Mouse (Mus musculus): Measurements from ENCODE around the gene Med27. TPM values are rescaled to one million over a fixed set of nuclear protein-coding genes. Genes with fewer than 3 reads are reported as not detected.

Gene Med27
- polyA plus RNA-seq, 1 experiment from 2014 or later: 68.4 TPM

- no peaks in the 10 kb centered on the region for H3K36me3 ChIP-seq (ENCODE audit: control insufficient read depth, insufficient read depth, low read length)
- no peak overlapping the region for H3K4me3 ChIP-seq (ENCODE audit: low read depth, low read length)
- ATAC-seq (ENCODE audit: low FRiP score): no peak
- no peaks in the 10 kb centered on the region for H3K9me3 ChIP-seq (ENCODE audit: control insufficient read depth, low read length)
- no peak overlapping the region for H3K27ac ChIP-seq (ENCODE audit: low read depth, low read length)
- no peak for DNase-seq (ENCODE audit: low spot score, missing footprints)
- H3K4me1 ChIP-seq (ENCODE audit: control insufficient read depth, insufficient read depth, low read length): peaks cover 21% of the 10 kb centered on the region
- no peak overlapping the region for H3K4me2 ChIP-seq
- 91% methylated on average over 2 of the region's 2 CpGs for WGBS
- H3K27me3 ChIP-seq (ENCODE audit: control insufficient read depth, insufficient read depth, low read length): no peaks in the 10 kb centered on the region
- H3K9ac ChIP-seq (ENCODE audit: low read length): no peak overlapping the region
Measured at GRCm38 (mm10) chr2:29485519-29485918, 138.9 kb downstream of the Med27 start.

DNA sequence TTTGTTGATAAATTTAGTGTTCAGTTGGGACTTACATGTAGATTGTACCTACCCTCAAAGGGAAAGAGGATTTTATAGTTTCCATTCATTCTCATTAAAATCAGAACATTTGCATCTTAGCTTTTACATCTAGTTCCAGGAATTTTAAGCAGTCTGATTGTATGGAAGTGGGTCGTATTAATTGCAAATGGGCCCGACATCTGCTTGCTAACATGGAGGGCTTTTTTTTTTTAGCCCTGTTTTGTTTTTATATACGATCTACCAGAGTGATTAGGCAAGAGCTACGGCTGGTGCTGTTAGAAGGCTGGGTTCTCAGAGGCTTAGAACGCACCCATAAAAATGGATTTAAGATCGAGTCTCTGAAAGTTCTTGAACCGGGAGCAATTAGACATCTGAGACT is 139.9 kb downstream of the Med27 start:
- Histone ChIP-seq H3K4me2 (no peak overlapping the region), H3K36me3 (ENCODE audit: control insufficient read depth, insufficient read depth, low read length) (no peaks in the 10 kb centered on the region), H3K27me3 (ENCODE audit: control insufficient read depth, insufficient read depth, low read length) (no peaks in the 10 kb centered on the region), H3K4me3 (ENCODE audit: low read depth, low read length) (no peak overlapping the region), H3K4me1 (ENCODE audit: control insufficient read depth, insufficient read depth, low read length) (peaks cover 19% of the 10 kb centered on the region), H3K9ac (ENCODE audit: low read length) (no peak overlapping the region), H3K27ac (ENCODE audit: low read depth, low read length) (no peak overlapping the region), H3K9me3 (ENCODE audit: control insufficient read depth, low read length) (no peaks in the 10 kb centered on the region)
- WGBS: 82% methylated on average over 7 of the region's 7 CpGs
- DNase-seq (ENCODE audit: low spot score, missing footprints) (no peak), ATAC-seq (ENCODE audit: low FRiP score) (no peak)

DNA sequence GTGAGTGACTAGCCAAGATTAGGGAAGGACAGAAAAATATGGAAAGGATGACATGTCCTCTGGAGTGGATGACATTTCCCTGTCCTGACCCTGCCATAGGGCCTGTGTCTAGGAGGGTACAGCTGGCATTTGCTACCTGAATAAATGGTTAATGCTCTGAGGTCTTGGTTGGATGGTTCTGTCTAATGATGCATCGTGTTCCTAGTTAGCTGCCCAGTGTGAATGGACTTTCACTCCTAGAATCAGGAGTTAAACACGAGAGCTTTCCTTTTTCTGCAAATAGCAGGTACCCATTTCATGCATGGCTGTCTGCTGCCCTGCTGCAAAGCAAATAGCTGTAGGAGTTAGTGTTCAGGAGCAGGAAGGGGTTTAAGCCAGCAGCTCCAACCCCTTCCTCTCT is 141.0 kb downstream of the Med27 start:
- H3K4me3 ChIP-seq (ENCODE audit: low read depth, low read length): no peak overlapping the region
- H3K27ac ChIP-seq (ENCODE audit: low read depth, low read length): no peak overlapping the region
- H3K9ac ChIP-seq (ENCODE audit: low read length): no peak overlapping the region
- peaks cover 13% of the 10 kb centered on the region for H3K4me1 ChIP-seq (ENCODE audit: control insufficient read depth, insufficient read depth, low read length)
- no peak for DNase-seq (ENCODE audit: low spot score, missing footprints)
- 58% methylated on average over 2 of the region's 2 CpGs for WGBS
- H3K36me3 ChIP-seq (ENCODE audit: control insufficient read depth, insufficient read depth, low read length): no peaks in the 10 kb centered on the region
- H3K4me2 ChIP-seq: no peak overlapping the region
- no peak for ATAC-seq (ENCODE audit: low FRiP score)
- no peaks in the 10 kb centered on the region for H3K27me3 ChIP-seq (ENCODE audit: control insufficient read depth, insufficient read depth, low read length)
- H3K9me3 ChIP-seq (ENCODE audit: control insufficient read depth, low read length): no peaks in the 10 kb centered on the region

DNA sequence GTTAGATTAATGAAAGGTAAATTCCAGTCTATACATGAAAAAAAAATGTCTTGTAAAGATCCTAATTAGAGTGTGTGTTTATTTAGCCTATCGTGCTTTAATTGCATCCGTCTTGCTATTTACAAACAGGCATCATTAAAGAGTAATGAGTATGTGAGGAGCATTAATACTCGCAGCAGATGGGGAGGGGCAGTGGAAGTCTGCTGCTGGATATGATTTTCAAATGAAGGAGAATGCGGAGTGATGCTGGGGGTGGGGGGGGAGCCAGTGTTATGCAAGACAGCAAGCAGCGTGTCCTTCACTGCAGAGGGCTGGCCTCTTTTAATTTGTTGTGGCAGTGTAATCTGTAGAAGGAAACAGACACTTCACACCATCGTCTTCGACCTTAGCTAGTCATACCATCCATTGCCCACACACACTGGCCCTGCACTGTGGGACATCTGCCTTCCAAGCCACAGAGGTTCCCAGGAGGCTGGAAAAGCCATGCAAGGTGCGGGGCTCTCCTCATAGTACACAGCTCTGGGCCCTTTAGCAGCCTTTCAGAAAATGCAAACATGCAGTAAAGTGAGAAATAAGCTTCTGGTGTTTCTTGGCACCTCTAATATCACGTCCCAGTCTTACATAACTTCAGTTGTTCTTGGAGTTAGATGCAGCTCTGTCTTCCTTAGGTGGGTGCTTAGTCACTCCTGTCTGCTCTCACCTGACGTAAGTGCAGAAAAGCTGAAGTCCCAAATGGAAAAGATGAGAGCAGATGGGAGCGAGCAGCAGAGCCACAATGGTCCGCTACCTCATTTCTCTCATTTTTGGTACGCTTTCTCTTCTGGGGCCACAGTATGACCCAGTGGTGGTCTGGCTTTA is 142.0 kb downstream of the Med27 start:
- H3K36me3 ChIP-seq (ENCODE audit: control insufficient read depth, insufficient read depth, low read length): no peaks in the 10 kb centered on the region
- 85% methylated on average over 13 of the region's 13 CpGs for WGBS
- DNase-seq (ENCODE audit: low spot score, missing footprints): no peak
- H3K9me3 ChIP-seq (ENCODE audit: control insufficient read depth, low read length): no peaks in the 10 kb centered on the region
- no peak overlapping the region for H3K9ac ChIP-seq (ENCODE audit: low read length)
- H3K4me2 ChIP-seq: no peak overlapping the region
- H3K27me3 ChIP-seq (ENCODE audit: control insufficient read depth, insufficient read depth, low read length): no peaks in the 10 kb centered on the region
- H3K4me1 ChIP-seq (ENCODE audit: control insufficient read depth, insufficient read depth, low read length): peaks cover 15% of the 10 kb centered on the region
- ATAC-seq (ENCODE audit: low FRiP score): no peak
- no peak overlapping the region for H3K27ac ChIP-seq (ENCODE audit: low read depth, low read length)
- H3K4me3 ChIP-seq (ENCODE audit: low read depth, low read length): no peak overlapping the region

DNA sequence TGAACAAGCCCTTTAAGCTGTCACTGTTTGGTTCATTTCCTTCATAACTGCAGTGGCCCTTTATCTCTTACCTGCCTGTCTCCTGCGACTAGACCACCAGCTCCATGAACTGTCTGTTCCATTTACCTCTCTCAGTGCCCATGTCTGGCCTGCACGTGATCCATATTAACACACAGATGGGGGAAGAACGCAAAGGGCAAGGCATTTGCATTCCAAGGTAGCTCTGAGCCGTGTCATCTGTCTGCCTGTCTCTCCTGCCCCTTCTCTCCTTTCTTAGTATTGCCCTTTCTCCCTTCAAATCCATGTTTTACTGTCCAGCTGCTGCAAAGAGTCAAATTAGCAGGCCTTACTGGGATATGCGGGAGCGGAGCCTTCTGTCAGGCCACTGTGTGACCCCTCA is 145.0 kb downstream of the Med27 start:
- H3K9me3 ChIP-seq (ENCODE audit: control insufficient read depth, low read length): no peaks in the 10 kb centered on the region
- H3K36me3 ChIP-seq (ENCODE audit: control insufficient read depth, insufficient read depth, low read length): no peaks in the 10 kb centered on the region
- no peak overlapping the region for H3K9ac ChIP-seq (ENCODE audit: low read length)
- no peak for ATAC-seq (ENCODE audit: low FRiP score)
- peaks cover 20% of the 10 kb centered on the region for H3K4me1 ChIP-seq (ENCODE audit: control insufficient read depth, insufficient read depth, low read length)
- DNase-seq (ENCODE audit: low spot score, missing footprints): no peak
- H3K27ac ChIP-seq (ENCODE audit: low read depth, low read length): no peak overlapping the region
- no peak overlapping the region for H3K4me2 ChIP-seq
- no peaks in the 10 kb centered on the region for H3K27me3 ChIP-seq (ENCODE audit: control insufficient read depth, insufficient read depth, low read length)
- 81% methylated on average over 6 of the region's 6 CpGs for WGBS
- H3K4me3 ChIP-seq (ENCODE audit: low read depth, low read length): no peak overlapping the region

DNA sequence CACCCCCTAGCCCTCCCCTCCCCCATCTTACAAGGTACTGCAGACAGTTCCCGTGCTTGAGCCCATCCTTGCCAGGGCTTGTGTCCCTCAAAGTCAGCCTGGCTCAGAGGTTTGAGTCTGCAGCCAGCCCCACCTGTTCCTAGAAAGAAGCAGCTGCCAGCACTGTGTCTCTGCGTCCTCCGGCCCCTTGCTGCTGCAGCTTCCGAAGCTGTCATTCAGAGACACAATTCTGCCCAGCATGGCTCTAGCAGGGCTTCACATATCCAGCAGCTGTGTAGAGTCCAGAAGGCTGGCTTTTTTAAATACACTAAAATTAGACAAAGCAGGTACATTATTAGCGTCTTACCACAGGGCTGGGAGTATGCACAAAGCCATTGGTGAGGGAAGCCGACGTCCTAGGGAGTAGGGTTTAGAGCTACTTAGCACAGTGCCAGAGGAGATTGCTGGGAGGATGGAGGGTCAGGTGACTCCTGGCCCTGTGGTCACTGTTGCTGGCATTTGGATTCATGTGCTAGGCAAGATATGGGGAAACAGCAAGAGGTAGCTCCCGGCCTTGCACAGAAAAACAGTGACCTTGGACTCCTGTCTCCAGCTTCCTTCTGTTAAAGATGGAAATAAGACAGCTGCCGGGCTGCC is 146.9 kb downstream of the Med27 start:
- H3K4me3 ChIP-seq (ENCODE audit: low read depth, low read length): no peak overlapping the region
- WGBS: 19% methylated on average over 9 of the region's 9 CpGs
- H3K4me1 ChIP-seq (ENCODE audit: control insufficient read depth, insufficient read depth, low read length): peaks cover 16% of the 10 kb centered on the region
- no peaks in the 10 kb centered on the region for H3K36me3 ChIP-seq (ENCODE audit: control insufficient read depth, insufficient read depth, low read length)
- H3K4me2 ChIP-seq: no peak overlapping the region
- H3K9ac ChIP-seq (ENCODE audit: low read length): no peak overlapping the region
- no peak overlapping the region for H3K27ac ChIP-seq (ENCODE audit: low read depth, low read length)
- no peaks in the 10 kb centered on the region for H3K9me3 ChIP-seq (ENCODE audit: control insufficient read depth, low read length)
- no peaks in the 10 kb centered on the region for H3K27me3 ChIP-seq (ENCODE audit: control insufficient read depth, insufficient read depth, low read length)
- DNase-seq (ENCODE audit: low spot score, missing footprints) (no peak), ATAC-seq (ENCODE audit: low FRiP score) (no peak; the same call in 1 of the 2 replicates)

- H3K36me3 ChIP-seq (ENCODE audit: control insufficient read depth, insufficient read depth, low read length): no peaks in the 10 kb centered on the region
- no peak overlapping the region for H3K4me2 ChIP-seq
- H3K9me3 ChIP-seq (ENCODE audit: control insufficient read depth, low read length): no peaks in the 10 kb centered on the region
- ATAC-seq (ENCODE audit: low FRiP score) (no peak), DNase-seq (ENCODE audit: low spot score, missing footprints) (no peak)
- H3K27me3 ChIP-seq (ENCODE audit: control insufficient read depth, insufficient read depth, low read length): no peaks in the 10 kb centered on the region
- no peak overlapping the region for H3K27ac ChIP-seq (ENCODE audit: low read depth, low read length)
- H3K4me3 ChIP-seq (ENCODE audit: low read depth, low read length): no peak overlapping the region
- no peak overlapping the region for H3K9ac ChIP-seq (ENCODE audit: low read length)
- 88% methylated on average over 2 of the region's 2 CpGs for WGBS
- peaks cover 15% of the 10 kb centered on the region for H3K4me1 ChIP-seq (ENCODE audit: control insufficient read depth, insufficient read depth, low read length)
Measured at GRCm38 (mm10) chr2:29495271-29495670, 148.7 kb downstream of the Med27 start.

- no peak overlapping the region for H3K9ac ChIP-seq (ENCODE audit: low read length)
- no peaks in the 10 kb centered on the region for H3K36me3 ChIP-seq (ENCODE audit: control insufficient read depth, insufficient read depth, low read length)
- no peak overlapping the region for H3K4me2 ChIP-seq
- H3K27me3 ChIP-seq (ENCODE audit: control insufficient read depth, insufficient read depth, low read length): no peaks in the 10 kb centered on the region
- H3K9me3 ChIP-seq (ENCODE audit: control insufficient read depth, low read length): no peaks in the 10 kb centered on the region
- H3K27ac ChIP-seq (ENCODE audit: low read depth, low read length): no peak overlapping the region
- WGBS: 69% methylated on average over 9 of the region's 9 CpGs
- H3K4me3 ChIP-seq (ENCODE audit: low read depth, low read length): no peak overlapping the region
- DNase-seq (ENCODE audit: low spot score, missing footprints): no peak
- no peak for ATAC-seq (ENCODE audit: low FRiP score)
- H3K4me1 ChIP-seq (ENCODE audit: control insufficient read depth, insufficient read depth, low read length): peaks cover 6% of the 10 kb centered on the region; the same call in 1 of the 2 replicates
Measured at GRCm38 (mm10) chr2:29500601-29501350, 154.2 kb downstream of the Med27 start.

GRCm38 (mm10) chr2:29501381-29501780 is 154.8 kb downstream of the Med27 start:
- ATAC-seq (ENCODE audit: low FRiP score) (no peak), DNase-seq (ENCODE audit: low spot score, missing footprints) (no peak)
- Histone ChIP-seq H3K27me3 (ENCODE audit: control insufficient read depth, insufficient read depth, low read length) (no peaks in the 10 kb centered on the region), H3K9ac (ENCODE audit: low read length) (no peak overlapping the region), H3K4me3 (ENCODE audit: low read depth, low read length) (no peak overlapping the region), H3K4me2 (no peak overlapping the region), H3K9me3 (ENCODE audit: control insufficient read depth, low read length) (no peaks in the 10 kb centered on the region), H3K4me1 (ENCODE audit: control insufficient read depth, insufficient read depth, low read length) (peaks cover 9% of the 10 kb centered on the region; the same call in 1 of the 2 replicates), H3K27ac (ENCODE audit: low read depth, low read length) (no peak overlapping the region), H3K36me3 (ENCODE audit: control insufficient read depth, insufficient read depth, low read length) (no peaks in the 10 kb centered on the region)
- 83% methylated on average over 4 of the region's 4 CpGs for WGBS

Measured in midbrain, embryonic 11.5 days (tissue).